Mouse (Mus musculus) liver, embryonic 15.5 days (tissue): ENCODE data around the gene Vps26a. TPM values are rescaled to one million over a fixed set of nuclear protein-coding genes. Genes with fewer than 3 reads are reported as not detected.
"Not testable (repeated sequence)": the region's sequence is repeated elsewhere in the genome, so short reads cannot be mapped to it uniquely, and the experiment has no call there.

Source experiments
- ATAC-seq: fragments of 200-750 bp; cut with Nextera tagmentation; 2 replicates; pipeline ENCODE4 v1.8.0; 2017; ENCODE audit warnings: moderate number of reproducible peaks, mild to moderate bottlenecking, moderate library complexity; ENCODE audit not compliant: insufficient read depth
- H3K27ac ChIP-seq: fragments of 300-500 bp; sonication (generic); replicated peaks from 2 replicates; pipeline ENCODE4 v1.5.1; 2015; ENCODE audit warnings: mild to moderate bottlenecking, inconsistent platforms
- H3K27me3 ChIP-seq: fragments of 300-500 bp; sonication (generic); 2 replicates; pipeline ENCODE4 v1.6.1; 2015; ENCODE audit warnings: mild to moderate bottlenecking, inconsistent platforms
- H3K36me3 ChIP-seq: fragments of 300-500 bp; sonication (generic); replicated peaks from 2 replicates; pipeline ENCODE4 v1.6.1; 2015; ENCODE audit warnings: moderate library complexity, mild to moderate bottlenecking, inconsistent platforms
- H3K4me1 ChIP-seq: fragments of 300-500 bp; sonication (generic); replicated peaks from 2 replicates; pipeline ENCODE4 v1.6.1; 2015; ENCODE audit warnings: inconsistent platforms
- H3K4me2 ChIP-seq: fragments of 300-500 bp; sonication (generic); 2 replicates; pipeline ENCODE4 v1.6.1; 2015; ENCODE audit warnings: moderate library complexity, mild to moderate bottlenecking, inconsistent platforms
- H3K4me3 ChIP-seq: fragments of 300-500 bp; sonication (generic); replicated peaks from 2 replicates; pipeline ENCODE4 v1.5.1; 2015; ENCODE audit warnings: mild to moderate bottlenecking, inconsistent platforms
- H3K9ac ChIP-seq: fragments of 300-500 bp; sonication (generic); 2 replicates; pipeline ENCODE4 v1.6.1; 2015; ENCODE audit warnings: moderate library complexity, mild to moderate bottlenecking, inconsistent platforms
- H3K9me3 ChIP-seq: fragments of 300-500 bp; sonication (generic); replicated peaks from 2 replicates; pipeline ENCODE4 v1.6.1; 2016; ENCODE audit warnings: inconsistent platforms
- WGBS: fragments of 180-500 bp; shearing (Covaris S2); methylation state at CpG from one replicate; pipeline ENCODE4 v1.1.7; 2015; ENCODE audit warnings: mixed read lengths; ENCODE audit not compliant: insufficient replicate concordance; 5-methylcytosine and 5-hydroxymethylcytosine counted together
- polyA plus RNA-seq: library from polyadenylated mRNA; unstranded; fragments of >200 nt; fragmentation: Nextera tagmentation; extraction: Ambion mirVana; gene quantifications from 2 replicates; pipeline ENCODE4 v1.2.1, GENCODE M21; 2015

The Vps26a gene
- polyA plus RNA-seq, 1 experiment from 2014 or later, result 42.9 TPM

DNA sequence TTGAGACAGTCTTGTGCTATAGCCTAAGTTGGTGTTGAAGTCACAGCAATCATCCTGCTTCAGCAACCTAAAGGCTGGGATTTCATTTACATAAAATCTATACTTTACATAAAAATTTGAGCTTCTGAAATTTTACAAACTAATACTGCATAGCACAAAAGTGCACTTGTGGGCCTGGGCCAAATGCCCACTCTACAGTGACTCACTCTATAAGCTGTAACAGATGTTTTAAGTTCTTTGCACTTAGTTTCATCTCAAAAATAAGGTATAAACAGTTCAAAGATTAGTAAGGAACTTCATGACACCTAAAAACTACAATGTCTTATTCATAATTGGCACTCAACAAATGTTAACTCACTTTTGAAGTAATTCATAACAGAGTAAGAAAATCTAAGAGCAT, 25.3 kb downstream of the Vps26a start:
- ATAC-seq, result no peak
- H3K4me1 ChIP-seq, result no peaks in the 10 kb centered on the region
- no peak overlapping the region for H3K4me3 ChIP-seq
- H3K4me2 ChIP-seq, result no peak overlapping the region
- H3K9ac ChIP-seq, result no peak overlapping the region
- H3K27ac ChIP-seq, result no peak overlapping the region
- H3K36me3 ChIP-seq, result peaks cover 81% of the 10 kb centered on the region
- H3K27me3 ChIP-seq, result no peaks in the 10 kb centered on the region
- H3K9me3 ChIP-seq, result no peaks in the 10 kb centered on the region

- WGBS, result 64% methylated on average over 11 of the region's 11 CpGs
- ATAC-seq, H3K9ac ChIP-seq: not testable (repeated sequence)
These were observed 34.6 kb downstream of the Vps26a start for GRCm38 (mm10) chr10:62452001-62452400.

GRCm38 (mm10) chr10:62450280-62450640, 36.3 kb downstream of the Vps26a start:
- peak; percentile 29; the same call in 1 of the 2 replicates for ATAC-seq
- H3K9me3 ChIP-seq, result no peaks in the 10 kb centered on the region
- H3K4me3 ChIP-seq, result peak overlapping the region; percentile 84
- WGBS, result 30% methylated on average over 18 of the region's 18 CpGs
- H3K27ac ChIP-seq, result peak overlapping the region; percentile 80
- H3K27me3 ChIP-seq, result no peaks in the 10 kb centered on the region
- peaks cover 23% of the 10 kb centered on the region for H3K4me1 ChIP-seq
- peak overlapping the region; percentile 87 for H3K4me2 ChIP-seq
- peaks cover 31% of the 10 kb centered on the region for H3K36me3 ChIP-seq
- H3K9ac ChIP-seq, result peak overlapping the region; percentile 85

More at GRCm38 (mm10) chr10:62452001-62452400, 34.6 kb downstream of the Vps26a start:
- H3K4me2 ChIP-seq, H3K4me3 ChIP-seq, H3K9me3 ChIP-seq, H3K27me3 ChIP-seq, H3K27ac ChIP-seq: not testable (repeated sequence)
- Histone ChIP-seq H3K36me3 (peaks cover 29% of the 10 kb centered on the region), H3K4me1 (peaks cover 23% of the 10 kb centered on the region)

DNA sequence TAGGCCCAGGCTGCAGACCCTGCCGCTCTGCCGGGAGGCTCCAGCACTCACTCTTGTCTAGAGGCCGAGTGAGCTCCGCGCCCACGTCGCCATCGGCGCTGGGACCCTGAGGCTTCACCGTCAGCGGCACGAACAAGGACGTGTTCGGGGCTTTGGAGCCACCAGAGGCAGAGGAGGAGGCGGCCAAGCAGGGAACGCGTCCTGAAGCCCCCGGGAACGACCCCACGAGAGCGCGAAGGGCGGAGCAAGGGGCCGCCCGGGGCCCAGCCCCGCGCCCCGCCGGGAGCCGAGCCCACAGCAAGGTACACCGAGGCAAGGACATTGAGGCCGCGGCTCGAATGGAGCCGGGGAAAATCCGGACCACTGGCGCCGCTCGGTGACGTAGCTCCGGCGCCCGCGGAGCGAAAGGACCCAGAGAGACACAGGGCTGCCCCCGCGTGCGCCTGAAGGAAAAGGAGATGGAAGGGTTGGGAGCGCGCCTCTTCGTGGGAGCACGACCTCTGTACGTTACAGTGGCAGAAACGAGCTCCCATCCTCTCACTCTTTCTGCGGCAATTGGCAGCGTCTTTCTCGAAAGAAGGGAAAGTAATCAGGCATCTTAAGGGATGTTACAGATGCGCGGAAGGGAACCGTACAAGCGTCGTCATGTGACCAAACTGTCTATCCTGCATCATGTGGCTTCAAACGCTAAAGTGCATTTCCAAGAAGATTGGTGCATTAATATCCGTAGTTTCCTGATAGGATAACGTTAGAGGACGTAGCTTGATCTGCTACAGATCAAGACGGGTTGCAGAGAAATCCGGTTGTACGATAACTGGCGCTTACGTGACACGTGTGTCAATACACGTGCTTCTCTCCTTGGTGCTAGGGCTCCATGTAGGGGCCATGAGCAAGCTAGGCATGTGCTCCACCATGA, 37.0 kb downstream of the Vps26a start, which contains the start of the genes 4930507D05Rik and Supv3l1:
TSS of gene 4930507D05Rik (plus strand) at position 126 of the 916 bp plus-strand sequence.
TSS of gene Supv3l1 (minus strand) at position 375 of the 916 bp plus-strand sequence.
- Histone ChIP-seq H3K27me3 (no peaks in the 10 kb centered on the region), H3K36me3 (peaks cover 34% of the 10 kb centered on the region), H3K9ac (peak within 1 kb of the TSS; percentile 85), H3K4me2 (peak within 1 kb of the TSS; percentile 87), H3K4me1 (peaks cover 23% of the 10 kb centered on the region), H3K27ac (peak within 1 kb of the TSS; percentile 80), H3K4me3 (peak within 1 kb of the TSS; percentile 84), H3K9me3 (no peaks in the 10 kb centered on the region)
- WGBS, result under 1% methylated on average over 73 of the region's 73 CpGs
- peak; percentile 85 for ATAC-seq

GRCm38 (mm10) chr10:62430427-62430826, 56.2 kb downstream of the Vps26a start:
- Histone ChIP-seq H3K4me1 (no peaks in the 10 kb centered on the region), H3K27ac (no peak overlapping the region), H3K9me3 (no peaks in the 10 kb centered on the region), H3K9ac (no peak overlapping the region), H3K27me3 (no peaks in the 10 kb centered on the region), H3K4me3 (no peak overlapping the region), H3K36me3 (peaks cover 76% of the 10 kb centered on the region), H3K4me2 (no peak overlapping the region)
- WGBS, result 81% methylated on average over 5 of the region's 5 CpGs
- ATAC-seq, result no peak

- peaks cover 26% of the 10 kb centered on the region for H3K36me3 ChIP-seq
- 56% methylated on average over 9 of the region's 9 CpGs for WGBS
- no peak overlapping the region for H3K4me2 ChIP-seq
- peak; percentile 52 for ATAC-seq
- no peaks in the 10 kb centered on the region for H3K27me3 ChIP-seq
- 0 out of 2 replicates have a peak, but pooled peaks cover 6% of the 10 kb centered on the region for H3K4me1 ChIP-seq
- no peak overlapping the region for H3K9ac ChIP-seq
- H3K27ac ChIP-seq, result peak overlapping the region; percentile 11
- H3K4me3 ChIP-seq, result no peak overlapping the region
- H3K9me3 ChIP-seq, result no peaks in the 10 kb centered on the region
These were observed 61.3 kb downstream of the Vps26a start for GRCm38 (mm10) chr10:62425081-62425871.

- Histone ChIP-seq H3K27ac (peak within 1 kb of the TSS; percentile 33; the same call in 1 of the 2 replicates), H3K4me2 (peak within 1 kb of the TSS; percentile 38), H3K36me3 (no peaks in the 10 kb centered on the region), H3K4me3 (peak within 1 kb of the TSS; percentile 22), H3K4me1 (0 out of 2 replicates have a peak, but pooled peaks cover 6% of the 10 kb centered on the region), H3K9ac (no peak within 1 kb of the TSS), H3K9me3 (no peaks in the 10 kb centered on the region), H3K27me3 (no peaks in the 10 kb centered on the region)
- WGBS, result 56% methylated on average over 15 of the region's 15 CpGs
- ATAC-seq, result no peak
These were observed 64.3 kb downstream of the Vps26a start, which contains the start of gene Hkdc1 for GRCm38 (mm10) chr10:62422255-62422654. TSS of gene Hkdc1 (minus strand) at chr10:62422491.

DNA sequence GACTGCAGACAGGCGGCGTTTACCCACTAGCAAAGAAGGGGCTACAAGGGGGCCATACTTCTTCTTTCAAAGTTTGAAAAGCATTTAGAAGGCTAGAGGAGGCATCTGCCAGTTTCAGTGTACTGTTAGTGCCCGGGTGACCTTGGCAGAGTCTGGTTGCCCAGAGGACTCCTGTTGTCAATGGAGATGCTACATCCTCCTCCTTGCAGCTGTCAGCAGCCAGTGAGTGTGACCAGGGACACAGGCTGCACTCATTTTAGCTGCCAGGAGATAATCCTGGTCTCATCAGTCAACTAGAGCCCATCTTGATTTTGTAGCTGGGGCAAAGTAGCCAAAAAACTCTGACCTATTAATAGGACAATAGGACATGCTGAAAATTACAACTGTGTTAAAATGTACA, 65.5 kb downstream of the Vps26a start:
- WGBS, result 67% methylated on average over 3 of the region's 3 CpGs
- Histone ChIP-seq H3K9me3 (no peaks in the 10 kb centered on the region), H3K36me3 (no peaks in the 10 kb centered on the region), H3K4me2 (peak overlapping the region; percentile 38), H3K4me3 (peak overlapping the region; percentile 22; the same call in 1 of the 2 replicates), H3K4me1 (0 out of 2 replicates have a peak, but pooled peaks cover 6% of the 10 kb centered on the region), H3K27ac (no peak overlapping the region; the same call in 1 of the 2 replicates), H3K27me3 (no peaks in the 10 kb centered on the region), H3K9ac (no peak overlapping the region)
- ATAC-seq, result no peak

DNA sequence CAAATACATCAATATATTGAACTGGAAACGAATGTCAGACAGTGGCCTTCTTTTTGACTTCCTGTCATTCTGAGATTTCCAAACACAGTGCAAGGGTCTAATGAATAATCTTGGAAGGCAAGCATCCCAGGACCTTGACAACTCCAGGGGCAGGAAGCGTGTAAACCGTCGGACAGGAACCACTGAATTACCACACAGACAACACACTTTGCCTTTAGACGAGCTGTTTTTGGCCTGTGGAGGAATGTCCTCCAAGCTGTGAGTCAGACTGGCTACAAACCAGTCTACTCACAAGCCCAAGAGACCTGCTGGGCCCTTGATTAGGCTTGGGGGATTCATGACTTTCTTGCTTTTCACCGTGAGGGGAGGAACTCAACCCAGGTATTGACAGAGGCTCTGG, 66.2 kb downstream of the Vps26a start:
- Histone ChIP-seq H3K27me3 (no peaks in the 10 kb centered on the region), H3K4me3 (no peak overlapping the region), H3K9me3 (no peaks in the 10 kb centered on the region), H3K4me2 (peak overlapping the region; percentile 38), H3K9ac (no peak overlapping the region), H3K4me1 (0 out of 2 replicates have a peak, but pooled peaks cover 6% of the 10 kb centered on the region), H3K27ac (no peak overlapping the region), H3K36me3 (no peaks in the 10 kb centered on the region)
- 39% methylated on average over 6 of the region's 6 CpGs for WGBS
- ATAC-seq, result no peak

DNA sequence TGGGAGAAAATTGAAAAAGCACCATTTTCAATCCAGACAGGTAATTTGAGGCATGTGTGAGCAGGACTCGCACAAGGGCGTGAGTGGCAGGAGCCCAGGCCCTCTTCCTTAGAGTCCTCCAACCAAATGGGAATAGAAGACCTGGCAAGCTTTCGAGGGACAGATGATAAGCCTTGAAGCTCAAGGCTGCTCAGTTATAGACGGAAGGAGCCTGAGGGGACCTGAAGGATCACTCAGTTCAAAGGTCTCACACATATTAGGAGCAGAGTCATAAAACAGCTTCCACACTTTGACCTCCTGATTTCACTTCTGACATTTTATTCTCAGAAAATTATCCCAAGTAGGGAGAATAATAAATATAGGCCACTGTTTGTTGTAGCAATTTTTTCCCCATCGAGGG, 67.2 kb downstream of the Vps26a start:
- H3K27me3 ChIP-seq, result no peaks in the 10 kb centered on the region
- 70% methylated on average over 5 of the region's 5 CpGs for WGBS
- no peaks in the 10 kb centered on the region for H3K9me3 ChIP-seq
- ATAC-seq, result no peak
- no peak overlapping the region for H3K27ac ChIP-seq
- peaks cover 9% of the 10 kb centered on the region; the same call in 1 of the 2 replicates for H3K4me1 ChIP-seq
- H3K36me3 ChIP-seq, result no peaks in the 10 kb centered on the region
- H3K9ac ChIP-seq, result no peak overlapping the region
- H3K4me2 ChIP-seq, result no peak overlapping the region
- no peak overlapping the region for H3K4me3 ChIP-seq
